Mouse (Mus musculus): ENCODE data around the gene Anapc11. TPM values are rescaled to one million over a fixed set of nuclear protein-coding genes. Genes with fewer than 3 reads are reported as not detected.
"Not testable (repeated sequence)": the region's sequence is repeated elsewhere in the genome, so short reads cannot be mapped to it uniquely, and the experiment has no call there.

Gene Anapc11
- total RNA-seq, 2 experiments from 2014 or later: 113 to 115 TPM

DNA sequence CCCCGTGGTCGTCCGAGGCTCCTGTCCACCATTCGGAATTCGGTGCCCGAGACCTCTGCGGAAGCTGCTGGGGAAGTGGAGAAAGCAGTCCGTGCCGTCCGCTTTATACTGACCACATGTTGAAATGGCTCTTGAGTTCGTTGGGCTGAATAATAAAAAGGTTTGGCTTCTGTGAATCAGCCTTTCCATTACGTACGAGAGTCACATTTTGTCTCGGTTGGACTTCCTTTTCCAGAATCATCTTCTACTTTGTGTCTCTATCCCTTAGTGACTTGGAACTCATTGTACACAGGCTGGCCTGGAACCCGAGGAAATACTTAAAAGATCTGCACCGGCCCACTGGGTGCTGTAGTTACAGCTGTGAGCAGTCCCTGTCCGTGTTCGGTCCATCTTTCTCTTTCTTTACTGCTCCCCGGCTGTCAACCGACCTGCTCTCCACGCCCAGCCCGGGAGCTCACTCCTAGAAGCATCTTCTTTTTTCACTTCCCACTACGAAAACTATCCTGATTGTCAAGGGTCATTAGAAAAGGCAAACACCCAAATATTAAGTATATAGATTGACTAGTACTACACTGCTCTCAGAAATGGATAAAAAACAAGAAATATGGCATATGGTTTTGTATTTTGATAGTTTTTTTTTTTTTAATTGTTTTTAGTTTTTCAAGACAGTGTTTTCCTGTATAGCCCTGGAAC, 24.5 kb upstream of the Anapc11 start:
- intact Hi-C loops (cut with DNase I): no loop called here
- no peak for DNase-seq

DNA sequence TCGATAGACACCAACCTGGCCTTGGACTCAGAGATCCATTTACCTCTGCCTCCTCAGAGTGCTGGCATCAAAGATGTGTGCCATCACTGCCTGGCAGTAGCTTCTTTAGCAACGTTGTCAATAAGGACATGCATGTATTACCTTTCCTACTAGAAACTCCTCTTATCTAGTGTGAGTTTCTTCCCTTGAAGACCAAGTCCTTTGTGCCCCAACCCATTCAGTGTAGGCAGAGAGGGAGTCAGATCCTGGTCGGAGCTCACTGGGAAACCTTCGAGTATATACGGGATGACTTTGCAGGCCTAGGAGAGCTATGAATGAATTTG, 24.0 kb upstream of the Anapc11 start:
- intact Hi-C loops (cut with DNase I): no loop called here
- no peak for DNase-seq

DNA sequence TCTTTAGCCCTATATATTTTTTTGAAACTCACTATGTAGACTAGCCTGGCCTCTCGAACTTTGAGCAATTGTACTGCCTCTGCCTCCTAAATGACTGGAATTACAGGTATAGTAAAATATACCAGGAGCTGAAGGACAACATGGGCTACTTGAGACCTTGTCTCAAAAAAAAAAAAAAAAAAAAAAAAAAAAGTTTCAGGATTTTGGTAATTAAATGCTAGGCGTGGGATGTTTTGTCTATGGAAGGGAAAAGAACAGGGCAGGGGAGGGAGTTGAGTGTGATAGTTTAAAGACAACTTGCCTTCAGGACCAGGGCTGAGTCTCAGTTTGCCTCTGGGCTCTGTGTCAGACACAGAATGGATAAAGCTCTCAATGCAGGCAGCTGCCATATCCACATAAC, 23.2 kb upstream of the Anapc11 start:
- DNase-seq: no peak
- intact Hi-C loops (cut with DNase I): no loop called here

DNA sequence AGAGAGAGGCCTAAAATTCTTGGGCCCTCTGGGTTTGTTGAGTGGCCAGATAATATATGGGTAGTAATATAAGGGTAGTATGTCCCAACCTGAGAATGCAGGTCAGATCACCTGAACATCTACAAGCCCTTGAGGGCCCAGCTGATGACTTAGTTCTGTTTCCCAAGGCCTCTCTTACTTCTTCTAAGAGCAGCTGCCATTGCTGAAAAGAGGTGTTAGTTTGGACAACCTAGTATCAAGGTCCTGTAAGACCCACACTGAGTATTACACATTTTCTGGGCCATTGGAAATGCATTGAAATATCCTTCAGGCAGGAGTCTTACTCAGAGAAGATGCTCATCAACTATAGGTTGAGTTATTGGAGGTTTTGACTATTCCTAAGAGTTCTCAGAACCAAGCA, 22.3 kb upstream of the Anapc11 start:
- DNase-seq: no peak
- intact Hi-C loops (cut with DNase I): no loop called here

DNA sequence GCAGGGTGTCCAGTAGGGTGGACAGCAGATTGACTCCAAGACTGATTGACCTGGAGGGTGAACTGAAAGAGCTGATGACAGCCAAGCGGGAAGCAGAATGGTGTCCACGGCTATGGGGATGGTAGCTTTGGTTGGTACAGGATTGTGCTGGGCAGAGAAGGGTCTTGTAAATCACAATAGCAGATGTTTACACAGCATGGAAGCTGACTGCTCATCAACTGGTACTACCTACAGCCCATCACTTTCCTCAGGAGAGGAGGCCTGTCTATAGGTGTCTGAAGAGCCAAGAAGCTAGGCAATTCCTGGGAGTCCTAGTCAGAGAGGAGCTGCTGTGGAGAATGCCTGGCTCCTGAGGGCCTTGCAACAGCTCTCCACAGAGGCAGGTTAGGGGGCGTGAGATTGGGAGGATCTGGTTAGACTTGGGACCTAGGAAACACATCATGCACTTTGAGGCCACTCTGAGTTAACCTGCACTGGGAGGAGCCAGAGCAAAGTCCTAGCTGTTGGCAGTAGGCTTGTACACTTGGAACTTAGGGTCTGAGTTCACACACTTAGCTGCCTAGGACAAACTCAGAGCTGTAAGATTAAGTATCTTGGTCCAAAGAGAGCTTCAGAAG, 21.7 kb upstream of the Anapc11 start:
- intact Hi-C loops (cut with DNase I): no loop called here
- DNase-seq: no peak

DNA sequence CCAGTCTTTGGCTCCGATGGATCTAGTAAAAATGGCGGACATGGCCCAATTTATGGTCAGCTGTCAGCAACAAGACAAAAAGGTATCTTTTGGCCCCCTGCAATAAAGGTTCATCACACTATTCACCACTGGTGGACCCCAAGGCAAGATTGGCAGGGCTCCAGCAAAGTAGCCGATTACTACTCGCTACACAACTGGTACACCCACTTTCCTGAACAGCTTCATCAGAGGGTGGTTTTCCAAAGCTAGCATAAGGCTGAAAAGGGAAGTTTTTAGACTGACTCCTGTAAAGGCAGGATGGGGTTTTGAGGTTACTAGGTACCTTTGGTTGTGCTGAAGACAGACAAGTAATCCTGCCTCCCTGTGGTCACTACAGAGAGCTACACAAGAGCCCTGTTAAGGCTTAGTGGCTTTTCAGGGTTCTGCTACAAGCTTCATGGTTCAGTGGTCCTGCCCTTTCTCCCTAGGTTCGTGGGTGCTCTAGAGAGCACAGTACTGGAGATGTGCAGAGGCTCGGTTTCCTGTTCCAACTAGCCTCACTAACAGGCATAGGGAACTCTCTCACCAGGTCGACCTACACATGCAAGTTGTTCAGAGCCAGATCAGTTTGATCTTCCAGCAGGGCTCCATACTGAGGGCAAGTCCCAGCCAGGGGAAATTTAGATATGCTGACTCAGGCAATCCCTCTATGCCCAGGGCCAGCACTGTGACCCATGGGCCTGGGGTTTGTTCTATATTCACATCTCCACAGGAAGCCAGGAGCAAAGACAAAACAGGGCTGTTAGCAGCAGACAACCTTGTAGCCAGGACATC, 20.8 kb upstream of the Anapc11 start:
- intact Hi-C loops (cut with DNase I): no loop called here
- DNase-seq: no peak

DNA sequence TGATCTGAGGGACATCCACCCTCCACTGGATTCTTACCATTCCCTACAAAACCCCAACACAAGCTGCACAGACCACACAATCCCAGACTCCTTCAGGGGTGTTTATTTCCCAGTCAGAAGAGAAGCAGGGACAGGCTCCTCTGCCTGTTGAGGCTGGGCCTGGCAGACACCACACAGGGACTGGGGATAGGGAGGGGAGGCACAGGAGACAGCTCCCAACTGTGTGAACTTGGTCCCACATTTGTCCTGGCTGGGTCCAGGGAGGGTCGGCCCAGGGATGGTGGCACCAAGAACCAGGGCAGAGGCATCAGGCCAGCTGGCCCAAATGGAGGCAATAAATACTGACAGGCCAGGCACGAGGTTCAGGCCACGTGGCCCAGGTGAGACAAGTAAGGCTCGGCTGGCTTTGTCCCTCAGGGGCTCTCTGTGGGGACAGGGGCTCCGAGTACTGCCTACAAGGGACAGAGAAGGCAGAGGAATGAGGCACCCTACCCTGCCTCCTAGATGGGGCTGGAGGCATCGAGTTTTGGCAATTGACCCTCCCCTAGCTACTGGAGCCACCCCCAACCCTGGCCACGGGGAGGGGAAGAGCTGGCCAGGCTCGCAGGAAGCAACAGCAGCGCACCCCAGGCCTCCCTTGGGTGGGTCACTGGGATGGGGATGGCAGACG, 20.1 kb upstream of the Anapc11 start:
- no peak for DNase-seq
- intact Hi-C loops (cut with DNase I): no loop called here

DNA sequence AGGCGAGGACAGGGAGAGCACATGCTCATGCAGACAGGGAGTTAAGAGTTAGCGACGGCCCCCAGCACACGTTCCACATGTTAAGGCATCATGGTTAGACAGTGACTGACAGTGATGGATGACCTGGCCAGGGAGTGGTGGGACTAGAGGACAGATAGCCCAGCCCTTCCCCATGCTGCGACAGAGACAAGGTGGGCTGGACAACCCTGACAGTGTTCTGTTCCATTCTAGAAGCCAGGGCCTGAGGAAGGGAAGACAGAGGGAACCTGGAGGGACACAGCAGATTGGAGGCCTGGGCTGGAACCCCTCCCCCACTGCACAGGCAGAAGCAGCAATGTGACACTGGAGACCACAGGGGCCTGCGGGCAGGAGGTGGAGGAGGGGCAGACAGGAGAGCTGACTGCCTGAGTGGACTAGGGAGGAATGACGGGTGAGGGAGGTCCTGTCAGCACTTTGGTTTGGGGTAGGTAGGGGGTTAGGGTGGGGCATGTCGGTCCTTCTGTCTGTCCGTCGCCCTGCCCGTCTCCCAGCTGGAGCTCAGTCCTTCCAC, 19.5 kb upstream of the Anapc11 start:
- DNase-seq: no peak
- intact Hi-C loops (cut with DNase I): no loop called here

DNA sequence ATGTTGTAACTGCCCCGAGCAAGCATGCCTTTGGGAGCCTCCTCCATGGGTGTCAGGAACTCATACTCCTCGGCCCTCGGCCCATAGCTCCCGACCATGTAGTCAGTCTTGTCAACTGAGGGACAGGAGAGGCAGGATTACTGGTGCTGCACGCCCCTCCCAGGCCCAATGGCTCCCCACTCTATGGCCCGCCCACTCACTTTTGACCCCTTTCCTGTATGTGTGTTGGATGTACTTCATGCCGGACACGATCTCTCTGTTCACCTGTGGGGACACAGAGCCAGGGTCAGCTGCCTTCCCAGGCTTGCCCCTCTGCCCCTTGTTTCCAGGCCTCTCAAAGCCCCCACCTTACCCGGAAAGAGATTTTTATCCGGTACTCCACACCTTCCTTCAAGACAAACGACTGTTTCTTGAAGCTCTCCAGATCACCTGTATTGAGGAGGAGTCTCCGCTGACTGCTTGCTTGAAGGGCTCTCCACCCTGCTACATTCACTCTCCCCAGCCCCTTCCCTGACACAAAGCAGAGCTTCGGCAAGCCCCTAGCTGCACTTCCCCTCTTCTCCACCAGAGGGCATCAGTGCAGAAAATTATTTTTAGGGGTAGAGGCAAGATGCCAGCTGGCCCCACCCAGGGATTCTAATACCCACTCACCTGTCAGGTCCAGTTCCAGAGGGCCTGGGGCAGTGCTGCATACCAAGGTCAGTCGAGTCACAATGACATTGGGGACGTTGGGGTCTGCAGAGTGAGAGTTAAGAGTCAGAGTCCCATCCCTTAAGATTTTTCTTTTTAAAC, 18.7 kb upstream of the Anapc11 start:
- intact Hi-C loops (cut with DNase I): no loop called here
- DNase-seq: peak; percentile 75

DNA sequence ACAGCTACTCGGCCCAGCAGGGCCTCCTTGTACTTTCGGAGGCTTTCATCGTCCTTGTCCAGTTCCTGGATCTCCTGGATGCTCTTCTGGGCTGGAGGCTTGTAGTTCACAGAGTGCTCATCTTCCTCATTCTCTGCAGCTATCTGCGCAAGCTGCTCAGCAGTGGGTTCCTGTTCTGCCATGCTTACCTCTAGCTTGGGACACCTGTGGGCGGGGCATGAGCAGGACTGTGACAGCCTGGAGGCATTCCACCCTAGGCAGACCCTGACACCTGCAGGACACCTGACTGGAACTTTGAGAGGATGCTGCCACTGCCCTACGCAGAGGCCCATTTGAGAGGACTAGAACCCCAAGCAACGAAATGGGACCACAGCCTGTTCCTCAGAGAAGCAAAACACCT, 18.0 kb upstream of the Anapc11 start:
- no peak for DNase-seq
- intact Hi-C loops (cut with DNase I): no loop called here

DNA sequence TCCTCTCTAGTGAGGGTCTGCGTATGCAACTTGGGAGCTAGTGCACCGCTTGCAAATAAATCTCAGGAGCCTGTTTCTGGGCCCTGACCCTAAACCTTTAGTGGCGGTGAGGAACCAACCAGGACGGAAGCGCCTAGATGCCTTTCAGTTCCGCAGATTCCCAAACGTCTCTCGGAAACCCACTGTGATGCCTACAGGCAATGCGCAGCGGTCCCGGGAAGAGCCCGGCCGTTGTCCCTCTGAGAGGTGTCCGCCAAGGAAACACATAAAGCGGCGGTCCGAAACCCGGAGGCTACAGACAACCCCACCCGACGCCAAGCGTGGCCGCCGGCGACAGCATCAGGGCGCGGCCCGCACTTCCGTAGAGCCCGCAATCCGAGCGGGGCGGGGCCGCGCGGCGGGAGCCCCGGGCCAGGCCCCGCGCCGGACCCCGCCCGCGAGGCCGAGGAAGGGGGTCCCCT, 17.3 kb upstream of the Anapc11 start:
- intact Hi-C loops (cut with DNase I): no loop called here
- DNase-seq: no peak

DNA sequence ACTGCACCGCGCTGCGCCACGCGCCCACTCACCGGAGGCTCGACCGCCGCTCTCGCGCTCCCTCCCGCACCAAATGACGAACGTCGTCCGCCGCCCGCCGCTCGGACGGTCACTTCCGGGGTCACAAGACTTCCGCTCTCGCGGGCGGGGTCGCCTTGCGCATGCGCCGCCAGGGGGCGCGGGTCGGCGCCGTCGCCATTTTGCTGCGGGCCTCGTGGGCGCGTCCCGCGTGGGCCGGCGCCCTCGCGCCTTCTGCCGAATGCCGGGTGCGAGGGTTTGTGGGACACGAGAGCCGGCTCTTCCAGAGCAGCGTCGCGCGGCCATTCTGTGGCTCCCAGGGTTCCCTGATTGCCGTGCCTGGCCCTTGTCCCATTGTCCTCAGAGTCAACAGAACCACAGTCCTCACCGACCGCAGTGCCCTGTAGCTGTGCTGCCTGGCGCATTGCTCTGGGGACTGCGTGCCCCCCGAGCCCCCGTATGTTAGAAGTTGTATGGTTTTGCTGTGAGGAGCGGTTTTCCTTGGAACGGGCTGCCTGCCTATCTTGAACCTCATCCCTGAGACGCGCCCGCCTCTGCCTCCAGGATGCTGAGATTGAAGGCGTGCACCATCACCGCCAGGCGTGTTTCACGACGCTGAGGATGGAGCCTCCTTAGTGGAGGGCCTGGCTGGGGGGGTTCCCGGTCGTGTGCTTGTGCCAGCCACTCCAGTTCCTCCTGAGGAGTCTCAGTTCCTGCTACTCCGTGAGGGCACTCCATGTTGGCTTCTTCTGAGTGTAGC, 16.5 kb upstream of the Anapc11 start, which contains the start of gene Arhgdia:
TSS of gene Arhgdia (minus strand) at position 135 of the 778 bp plus-strand sequence.
- intact Hi-C loops (cut with DNase I): no loop called here
- peak; percentile 92 for DNase-seq

DNA sequence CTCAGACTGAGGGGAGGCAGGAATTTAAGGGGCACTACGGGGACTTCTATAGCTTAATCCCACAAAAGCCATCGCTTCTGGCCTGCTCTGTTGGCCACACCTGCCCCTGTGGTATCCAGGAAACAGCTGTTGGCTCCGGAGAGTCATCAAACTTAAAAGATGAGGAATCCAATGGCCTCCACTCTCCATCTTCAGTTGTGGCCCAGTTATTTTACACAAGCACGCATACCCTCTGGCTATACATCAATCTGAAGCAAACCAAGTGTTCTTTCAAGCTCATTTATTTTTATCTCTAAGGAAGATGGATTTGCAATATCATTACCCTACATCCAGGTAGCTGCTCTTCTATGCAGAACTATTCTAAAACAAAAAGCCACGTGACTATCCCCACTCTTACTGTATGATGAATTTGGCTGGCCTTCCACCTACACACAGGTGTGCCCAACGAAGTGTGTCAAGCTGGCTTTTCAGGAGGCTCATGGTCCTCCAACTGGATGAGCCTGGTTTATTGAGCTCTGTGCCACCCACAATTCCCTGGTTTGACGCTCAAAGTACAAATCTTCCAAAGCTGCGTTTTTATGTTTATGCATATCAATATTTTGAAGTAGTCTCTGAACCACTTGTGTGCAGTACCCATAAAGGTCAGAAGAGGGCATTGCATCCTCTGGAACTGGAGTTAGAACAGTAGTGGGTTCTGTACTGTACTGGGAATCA, 15.8 kb upstream of the Anapc11 start:
- no peak for DNase-seq
- intact Hi-C loops (cut with DNase I): no loop called here

DNA sequence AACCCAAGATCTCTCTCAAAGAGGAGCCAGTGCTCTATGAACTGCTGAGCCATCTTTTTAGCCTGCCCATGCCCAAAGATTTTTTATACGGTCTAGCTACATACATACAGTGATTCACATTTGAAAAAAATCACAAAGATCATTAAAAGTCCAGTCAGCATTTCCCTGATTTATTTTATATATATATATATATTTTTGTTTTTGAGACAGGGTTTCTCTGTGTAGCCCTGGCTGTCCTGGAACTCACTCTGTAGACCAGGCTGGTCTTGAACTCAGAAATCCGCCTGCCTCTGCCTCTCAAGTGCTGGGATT, 15.3 kb upstream of the Anapc11 start:
- DNase-seq; intact Hi-C loops (cut with DNase I): not testable (repeated sequence)

DNA sequence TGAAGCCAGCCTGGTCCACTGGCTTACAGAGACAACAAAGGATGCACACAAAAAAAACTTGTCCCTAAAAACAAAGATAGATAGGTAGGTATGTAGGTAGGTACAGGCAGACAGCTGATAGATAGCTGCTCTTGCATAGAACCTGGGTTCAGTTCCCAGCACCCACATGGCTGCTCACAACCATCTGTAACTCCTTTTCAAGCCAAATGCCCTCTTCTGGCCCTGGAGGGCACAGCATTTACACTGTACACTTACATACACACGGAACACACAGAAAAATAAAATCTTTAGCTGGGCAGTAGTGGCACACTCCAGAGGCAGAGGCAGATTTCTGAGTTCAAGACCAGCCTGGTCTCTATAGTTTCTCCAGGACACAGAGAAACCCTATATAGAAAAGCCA, 14.3 kb upstream of the Anapc11 start:
- intact Hi-C loops (cut with DNase I): no loop called here

DNA sequence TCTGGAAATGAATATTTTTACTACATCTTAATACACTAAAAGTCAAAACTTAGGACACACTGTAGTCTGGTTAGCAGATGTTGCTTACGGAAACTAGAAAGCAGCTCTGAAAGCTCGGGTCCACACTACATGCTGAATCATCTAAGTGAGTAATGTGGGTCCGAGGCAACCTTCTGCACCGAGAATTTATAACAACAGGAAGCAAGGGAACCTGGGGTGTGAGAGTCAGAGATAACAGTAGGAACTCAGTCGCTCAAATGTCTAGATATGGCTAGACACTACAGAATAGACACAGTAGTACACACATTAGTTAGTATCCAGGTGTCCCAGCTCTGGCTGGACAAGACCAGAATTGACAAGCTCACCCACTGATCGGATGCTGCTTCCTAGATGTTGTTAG, 9.7 kb upstream of the Anapc11 start:
- DNase-seq: no peak
- intact Hi-C loops (cut with DNase I): no loop called here

More for the DNA sequence above, 14.3 kb upstream of the Anapc11 start:
- no peak for DNase-seq

DNA sequence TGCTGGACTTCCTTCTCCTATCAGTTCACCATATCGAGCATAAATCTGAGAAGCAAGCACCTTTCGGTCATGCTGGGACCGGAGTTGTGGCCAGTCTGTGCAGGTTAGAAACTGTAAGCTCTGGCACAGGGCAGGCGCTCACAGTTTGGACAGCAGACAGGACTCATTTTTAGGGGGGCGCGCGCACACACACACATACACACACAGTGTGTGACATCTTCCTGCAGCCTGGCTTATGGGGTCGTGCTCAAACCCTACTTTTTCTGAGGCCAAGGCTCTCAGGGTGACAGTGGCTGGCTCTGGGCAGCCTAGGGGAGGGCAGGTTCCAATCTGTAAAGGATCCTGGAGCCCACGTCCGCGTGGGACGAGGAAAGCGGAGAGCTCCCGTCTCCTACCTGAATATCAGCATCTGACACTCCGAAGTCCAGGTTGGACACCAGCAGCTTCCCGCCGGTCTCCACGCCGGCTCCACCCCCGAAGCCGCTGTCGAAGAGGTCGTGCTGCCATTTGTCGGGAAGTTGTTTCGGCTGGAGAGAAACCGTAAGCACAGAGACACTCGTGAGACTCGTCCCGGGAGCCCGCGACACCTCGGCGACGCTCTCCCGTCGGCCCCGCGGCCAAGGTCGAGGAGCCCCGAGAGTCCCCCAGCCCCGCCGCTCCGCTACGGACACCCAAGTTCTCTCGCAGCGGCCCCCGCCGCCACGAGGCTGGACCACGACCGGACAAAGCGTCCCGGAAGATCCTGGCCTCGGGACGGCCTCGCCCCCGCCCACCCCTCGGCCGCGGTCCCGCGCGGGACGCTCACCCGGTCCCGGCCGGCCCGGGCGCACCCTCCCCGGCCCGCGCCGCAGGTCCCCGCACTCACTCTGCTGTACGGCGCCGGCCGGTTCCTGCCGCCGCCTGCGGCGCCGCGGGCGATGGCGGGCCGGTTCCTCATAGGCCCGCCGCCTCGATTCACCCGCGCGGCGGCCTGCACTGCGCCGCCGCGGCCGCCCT, 683 bp upstream of the Anapc11 start:
- no peak for DNase-seq
- intact Hi-C loops (cut with DNase I): no loop called here

Data from left cerebral cortex, postnatal 4 days (tissue).